Mouse (Mus musculus): ENCODE data around the gene Dnm1. TPM values are rescaled to one million over a fixed set of nuclear protein-coding genes. Genes with fewer than 3 reads are reported as not detected.
A peak's percentile ranks its signal among the peaks of the same experiment; 100 is the strongest.

The Dnm1 gene
- total RNA-seq, 1 experiment from 2014 or later, result 18.9 TPM

DNA sequence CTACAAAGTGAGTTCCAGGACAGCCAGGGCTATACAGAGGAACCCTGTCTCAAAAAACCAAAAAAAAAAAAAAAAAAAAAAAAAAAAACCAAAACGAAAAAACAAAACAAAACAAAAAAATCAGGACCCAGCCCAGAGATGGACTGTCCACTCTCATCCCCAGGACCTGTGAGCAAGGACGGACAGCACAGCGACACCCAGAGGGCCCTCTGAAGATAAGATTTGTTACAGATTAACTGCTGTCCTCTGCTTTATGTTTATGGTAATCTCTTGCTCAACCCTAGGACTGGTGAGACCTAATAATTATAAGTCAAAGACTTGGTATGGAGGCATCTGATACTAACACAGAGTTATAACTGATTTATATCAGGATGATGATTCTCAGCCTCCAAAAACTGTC, 77.3 kb downstream of the Dnm1 start:
- DNase-seq, result no peak

DNA sequence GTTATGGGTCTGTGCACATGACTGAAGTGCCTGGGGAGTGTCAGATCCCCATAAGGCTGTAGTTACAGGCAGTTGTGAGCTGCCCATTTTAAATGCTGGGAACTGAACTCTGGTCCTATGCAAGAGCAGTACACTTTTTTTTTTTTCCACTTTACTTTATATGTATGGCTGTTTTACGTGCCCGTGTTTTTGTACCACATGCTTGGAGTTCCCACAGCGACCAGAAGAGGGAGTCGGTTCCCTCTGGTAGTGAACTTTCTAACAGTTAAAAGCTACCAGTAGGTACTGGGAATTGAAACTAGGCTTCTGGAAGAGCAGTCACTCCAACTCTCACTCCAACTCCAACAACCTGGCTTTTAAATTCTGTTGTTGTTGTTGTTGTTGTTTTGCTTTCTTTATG, 92.5 kb downstream of the Dnm1 start:
- peak; percentile 59 for DNase-seq

DNA sequence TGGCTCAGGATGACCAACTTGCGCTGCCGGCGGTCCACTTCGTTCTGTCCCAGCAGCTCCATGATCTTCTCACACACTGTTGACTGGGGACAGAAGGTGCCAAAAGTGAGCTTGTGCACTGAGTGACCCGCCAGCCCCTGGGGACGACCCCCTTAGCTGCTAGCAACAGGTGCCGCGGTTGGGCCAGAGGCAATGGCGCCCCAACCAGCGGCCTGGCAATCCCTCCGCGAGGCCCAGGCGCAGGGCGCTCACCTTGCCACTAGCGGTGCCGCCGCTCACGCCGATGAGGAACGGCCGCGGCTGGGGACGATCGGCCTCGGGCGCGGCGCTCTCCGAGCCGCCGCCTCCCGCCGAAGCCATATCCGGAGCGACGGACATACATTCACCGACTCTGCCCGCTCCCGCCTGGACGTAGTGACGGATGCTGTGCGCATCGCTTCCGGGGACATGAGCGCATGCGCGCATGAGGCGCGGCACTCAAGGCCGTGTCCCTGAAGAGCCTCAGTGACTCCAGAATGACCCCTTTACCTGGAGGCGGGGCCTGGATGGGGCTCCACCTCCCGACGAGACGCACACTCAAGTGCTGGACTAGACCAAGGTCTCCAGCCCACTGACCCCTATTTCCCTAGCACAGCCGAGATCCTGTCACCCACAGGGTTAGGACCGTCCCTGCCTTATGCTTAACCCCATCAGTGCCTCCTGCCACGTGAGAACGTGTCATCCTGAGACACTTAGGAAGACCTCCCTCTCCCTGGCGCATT, 93.3 kb downstream of the Dnm1 start, which contains the start of gene Uck1:
Gene Uck1, minus strand, starts transcription at position 503 of the 761 bp plus-strand sequence.
- peak; percentile 95 for DNase-seq

DNA sequence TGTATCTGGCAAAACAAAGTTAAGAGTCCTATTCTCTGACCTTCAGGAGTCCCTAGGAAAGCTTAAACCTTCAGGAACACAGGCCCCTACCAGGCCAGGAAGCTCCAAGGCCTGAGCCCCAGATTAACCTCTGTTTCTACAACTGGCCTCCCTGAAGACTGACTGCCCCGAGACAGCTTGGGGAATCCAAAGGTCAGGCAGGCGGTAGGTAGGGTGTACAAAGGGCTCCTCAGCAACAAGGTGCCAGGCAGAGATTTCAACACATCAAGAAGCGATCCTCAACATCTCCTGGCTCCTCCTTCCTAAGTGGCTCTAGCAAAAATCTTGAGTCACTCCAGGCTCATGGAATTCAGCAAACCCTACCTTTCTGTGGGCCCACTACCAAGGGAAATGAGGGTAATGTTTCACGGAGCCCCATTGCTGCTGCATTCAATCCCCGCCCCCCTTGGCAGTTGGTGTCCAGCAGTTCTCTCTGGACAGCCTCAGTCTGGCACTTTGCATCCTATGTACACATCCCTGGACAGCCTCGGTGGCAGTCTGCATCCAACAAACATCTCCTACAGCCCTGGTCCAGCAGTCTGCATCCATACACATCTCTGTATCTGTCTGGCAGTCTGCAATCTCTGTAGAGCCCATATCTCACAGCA, 94.1 kb downstream of the Dnm1 start:
- DNase-seq, result peak; percentile 57

Small RNAs within 50 kb of the gene (microRNA-seq; reads per million reads assigned to microRNA genes)
- gene Gm23363, result 0 reads per million in 2 experiments
- 51.4 to 83.2 reads per million in 2 experiments for gene Mir199b

Other genes with a start within 250 kb of the Dnm1 start
- gene Prrc2b, start 202.3 kb downstream of the Dnm1 start, total RNA-seq (2021), result 86.4 and 91.3 TPM in 2 replicates
- gene Pomt1, start 116.7 kb downstream of the Dnm1 start, total RNA-seq (2021), result 29.2 and 32.4 TPM in 2 replicates
- 132 and 137 TPM in 2 replicates for gene Uck1, start 93.2 kb downstream of the Dnm1 start, total RNA-seq (2021)
- 69.4 and 72.8 TPM in 2 replicates for gene Golga2, start 66.0 kb downstream of the Dnm1 start, total RNA-seq (2021)
- gene Swi5, start 65.3 kb downstream of the Dnm1 start, total RNA-seq (2021), result 251 and 254 TPM in 2 replicates
- gene Ciz1, start 1.0 kb downstream of the Dnm1 start, total RNA-seq (2021), result 61.8 and 67.0 TPM in 2 replicates
- gene 1110008P14Rik, start 28.6 kb upstream of the Dnm1 start, total RNA-seq (2021), result 142 and 159 TPM in 2 replicates
- 7.1 and 9.6 TPM in 2 replicates for gene Lcn2, start 34.9 kb upstream of the Dnm1 start, total RNA-seq (2021)
- gene Ptges2, start 42.6 kb upstream of the Dnm1 start, total RNA-seq (2021), result 75.8 and 80.5 TPM in 2 replicates
- 4.3 and 4.4 TPM in 2 replicates for gene Naif1, start 97.1 kb upstream of the Dnm1 start, total RNA-seq (2021)
- gene Slc25a25, start 98.1 kb upstream of the Dnm1 start, total RNA-seq (2021), result 63.6 and 119 TPM in 2 replicates
- gene Fam102a, start 182.0 kb upstream of the Dnm1 start, total RNA-seq (2021), result 25.6 and 28.7 TPM in 2 replicates
- 47.8 and 61.8 TPM in 2 replicates for gene Dpm2, start 217.5 kb upstream of the Dnm1 start, total RNA-seq (2021)
- gene Pip5kl1, start 221.5 kb upstream of the Dnm1 start, total RNA-seq (2021), result 0.23 TPM in 1 of 2 replicates, not detected in the other
- gene 9430097D07Rik, start 222.3 kb upstream of the Dnm1 start, total RNA-seq (2021), result not detected in 2 replicates
- gene St6galnac4, start 233.8 kb upstream of the Dnm1 start, total RNA-seq (2021), result 12.0 and 13.5 TPM in 2 replicates
- 54.1 and 56.5 TPM in 2 replicates for gene St6galnac6, start 246.4 kb upstream of the Dnm1 start, total RNA-seq (2021)

Measured in adrenal gland, postnatal 14 days (tissue).